Mouse (Mus musculus): ENCODE results near the gene Cpsf4l. TPM values are rescaled to one million over a fixed set of nuclear protein-coding genes. Genes with fewer than 3 reads are reported as not detected.

The Cpsf4l gene
- total RNA-seq, 2 experiments from 2014 or later: 0.35 TPM; not detected in 1

DNA sequence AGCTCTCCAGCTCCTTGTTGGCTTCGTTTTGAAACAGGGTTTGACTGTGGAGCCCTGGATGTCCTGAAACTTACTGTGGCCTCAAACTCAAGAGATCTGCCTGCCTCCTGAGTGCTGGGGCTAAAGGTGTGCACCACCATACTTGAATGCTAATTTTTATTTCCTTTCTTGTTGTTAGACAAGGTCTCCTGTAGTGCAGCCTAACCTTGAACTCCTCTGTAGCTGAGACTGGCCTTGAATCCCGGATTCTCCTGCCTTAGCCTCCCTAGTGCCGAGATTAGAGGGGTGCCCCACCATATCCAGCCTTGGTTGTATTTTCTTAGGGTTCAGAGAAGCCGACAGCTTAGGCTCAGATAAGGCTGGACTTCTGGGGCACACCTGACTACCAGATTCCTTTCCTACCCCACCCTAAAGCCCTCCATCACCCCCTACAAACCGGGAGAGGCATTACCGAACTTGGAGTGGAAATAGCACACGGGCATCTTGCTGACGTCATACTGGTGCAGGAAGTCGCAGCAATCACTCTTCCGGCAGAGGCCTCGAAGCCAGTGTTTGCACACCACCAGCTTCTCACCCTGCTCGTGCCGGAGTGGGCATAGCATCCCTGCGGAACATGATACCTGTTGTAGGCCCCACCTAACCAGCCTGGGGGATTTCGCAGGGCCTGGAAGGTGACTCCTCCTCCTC, 3.7 kb downstream of the Cpsf4l start:
- no peak for DNase-seq (ENCODE audit: low spot score in 2 of 2)

DNA sequence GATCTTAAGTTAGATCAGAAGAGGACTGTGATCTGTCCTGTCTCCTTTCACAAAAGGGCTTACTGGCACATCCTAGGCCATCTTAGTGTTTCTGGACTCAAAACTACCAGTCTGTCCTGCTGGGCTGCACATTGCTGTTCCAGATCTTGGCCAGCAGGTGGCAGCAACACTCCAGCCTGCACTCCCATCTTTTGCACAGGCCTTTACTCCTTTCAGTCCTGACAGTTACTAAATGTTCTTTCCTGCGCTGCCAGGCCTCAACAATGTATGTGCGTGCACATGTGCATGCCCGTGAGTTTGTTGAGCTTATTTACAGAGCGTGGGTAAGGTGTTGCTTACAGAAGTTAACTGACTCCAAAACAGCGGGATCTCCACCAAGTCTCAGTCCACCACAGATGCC, 6.1 kb downstream of the Cpsf4l start:
- DNase-seq (ENCODE audit: low spot score in 2 of 2): peak; percentile 75 to 81

DNA sequence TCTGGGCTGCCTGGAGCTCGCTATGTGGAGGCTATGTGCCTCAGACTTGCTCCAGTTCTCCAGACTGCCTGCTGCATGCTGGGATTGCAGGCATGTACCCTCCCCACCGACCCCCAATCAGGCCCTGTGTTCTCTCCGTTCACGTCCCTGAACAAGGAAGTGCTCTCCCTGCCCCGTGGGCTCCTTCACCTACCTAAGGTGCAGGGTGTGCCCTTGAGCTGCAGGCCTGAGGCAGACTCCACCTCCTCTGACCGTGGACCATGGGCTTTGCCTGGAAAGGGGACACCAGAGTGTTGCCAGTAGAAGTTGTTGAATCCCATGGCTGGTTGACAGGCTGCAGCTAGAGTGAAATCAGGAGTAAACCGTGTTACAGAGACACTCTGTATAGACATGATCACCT, 10.2 kb downstream of the Cpsf4l start:
- DNase-seq (ENCODE audit: low spot score in 2 of 2): no peak

DNA sequence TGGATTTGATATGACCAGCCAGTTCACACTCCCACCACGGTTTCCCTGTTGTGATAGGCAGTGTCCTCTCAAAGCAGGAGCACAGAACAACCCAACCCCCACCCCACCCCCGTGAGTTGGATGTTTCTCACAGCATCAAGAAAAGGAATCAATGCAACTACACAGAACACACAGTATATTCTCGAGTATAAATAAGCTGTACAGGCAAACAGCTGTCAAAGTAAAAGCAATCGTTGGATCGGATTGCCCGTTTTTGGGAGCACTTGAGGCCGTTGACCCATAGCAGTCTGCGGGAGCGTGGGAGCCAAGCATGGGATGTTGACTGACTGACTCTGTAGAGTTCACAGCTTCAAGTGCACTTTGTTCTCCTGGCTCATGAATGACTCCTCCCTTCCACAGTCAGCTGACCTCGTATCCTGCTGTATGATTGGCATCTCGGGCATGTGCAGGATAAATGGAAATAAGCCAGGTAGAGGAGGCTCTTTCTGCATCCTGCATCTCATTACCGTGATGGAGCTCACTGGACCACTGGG, 11.7 kb downstream of the Cpsf4l start:
- no peak for DNase-seq (ENCODE audit: low spot score in 2 of 2)

DNA sequence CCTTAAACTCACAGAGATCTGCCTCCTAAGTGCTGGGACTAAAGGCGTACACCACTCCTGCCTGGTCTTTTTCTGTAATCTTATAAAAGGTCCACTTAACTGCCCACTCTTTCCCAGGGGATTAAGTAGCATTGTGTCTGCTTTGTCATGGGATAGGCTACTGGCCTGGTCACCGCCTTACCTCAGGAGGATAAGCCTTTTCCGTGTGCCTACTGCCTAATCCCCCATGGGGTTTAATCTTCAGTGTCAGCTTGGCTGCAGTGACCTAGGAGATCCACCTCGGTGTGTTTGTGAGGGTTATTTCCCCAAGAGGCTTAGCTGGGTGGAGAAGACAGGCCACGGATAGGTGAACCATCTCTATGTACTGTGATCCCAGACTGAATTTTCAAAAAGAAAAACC, 12.2 kb downstream of the Cpsf4l start:
- DNase-seq (ENCODE audit: low spot score in 2 of 2): no peak

DNA sequence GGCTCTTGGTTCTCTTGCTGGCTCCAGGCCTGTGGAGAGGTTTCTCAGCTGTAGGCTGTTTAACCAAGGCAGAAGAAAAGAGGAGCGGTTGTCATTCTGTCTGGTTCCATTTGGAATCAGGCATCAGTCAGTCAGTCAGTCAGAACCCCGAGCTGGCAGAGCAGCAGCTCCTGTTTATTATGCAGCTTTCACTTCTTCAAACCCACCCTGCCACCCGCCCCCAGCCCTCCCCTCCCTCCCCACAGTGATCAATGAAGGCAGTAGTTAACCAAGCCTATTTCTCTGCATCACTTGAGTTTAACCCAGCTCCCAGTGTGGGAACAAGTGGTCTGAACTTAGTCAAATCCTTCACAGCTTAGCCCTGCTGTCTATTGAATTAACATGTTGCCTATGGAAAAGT, 18.0 kb downstream of the Cpsf4l start:
- no peak for DNase-seq (ENCODE audit: low spot score in 2 of 2)

DNA sequence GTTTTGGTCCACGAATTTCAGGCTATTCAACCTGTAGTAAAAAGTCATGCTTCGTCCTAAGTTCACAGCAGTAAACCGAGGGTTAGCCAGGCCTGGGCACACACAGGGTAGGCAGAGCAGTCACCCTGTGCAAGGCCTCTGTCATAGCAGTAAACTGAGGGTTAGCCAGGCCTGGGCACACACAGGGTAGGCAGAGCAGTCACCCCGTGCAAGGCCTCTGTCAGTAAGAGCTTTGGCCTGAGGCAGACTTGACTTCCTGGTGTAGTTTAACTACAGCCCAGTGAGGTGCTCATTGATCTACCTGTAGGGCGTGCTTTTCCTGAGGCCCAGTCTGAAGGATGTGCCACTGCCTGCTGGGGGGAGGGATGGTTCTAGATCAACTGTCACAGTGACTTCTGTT, 18.5 kb downstream of the Cpsf4l start:
- no peak for DNase-seq (ENCODE audit: low spot score in 2 of 2)

DNA sequence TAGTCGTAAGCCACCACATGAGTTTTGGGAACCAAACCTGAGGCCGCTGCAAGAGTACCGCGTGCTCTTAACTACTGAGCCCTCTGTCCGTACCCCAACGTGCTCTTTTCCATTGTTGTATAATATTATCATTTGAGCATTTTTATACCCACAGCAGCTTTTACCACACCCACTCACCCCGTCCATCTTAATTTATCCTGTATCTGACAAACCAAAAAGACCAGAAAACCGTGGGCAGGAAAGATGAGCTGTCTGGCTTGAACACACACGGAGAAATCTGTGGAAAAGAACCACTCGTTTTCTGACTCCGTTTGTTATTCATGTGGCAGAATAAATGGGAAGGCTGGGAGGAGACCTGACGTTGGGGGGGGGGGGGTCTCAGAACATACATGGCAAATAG, 19.3 kb downstream of the Cpsf4l start:
- DNase-seq (ENCODE audit: low spot score in 2 of 2): peak in 1 of 2 experiments; percentile 27

DNA sequence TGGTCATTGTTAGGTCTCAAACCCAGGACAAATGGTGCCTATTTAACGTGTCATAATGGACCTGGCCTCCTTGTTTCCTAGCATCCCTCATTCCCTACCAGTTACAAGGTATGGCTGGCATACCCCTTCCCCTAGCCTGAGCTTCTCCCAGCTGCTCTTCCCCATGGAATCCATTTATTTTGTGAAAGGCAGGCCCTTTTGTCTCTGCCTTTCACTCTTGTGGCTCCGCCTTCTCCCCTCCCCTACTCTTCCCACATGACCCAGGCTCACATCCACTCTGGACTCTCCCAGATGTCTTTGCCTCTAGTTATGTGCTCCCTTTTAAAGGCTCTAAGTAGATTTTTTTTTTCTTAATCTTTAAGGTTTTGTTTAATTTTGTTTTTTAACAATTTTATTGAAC, 22.8 kb downstream of the Cpsf4l start:
- DNase-seq (ENCODE audit: low spot score in 2 of 2): no peak

DNA sequence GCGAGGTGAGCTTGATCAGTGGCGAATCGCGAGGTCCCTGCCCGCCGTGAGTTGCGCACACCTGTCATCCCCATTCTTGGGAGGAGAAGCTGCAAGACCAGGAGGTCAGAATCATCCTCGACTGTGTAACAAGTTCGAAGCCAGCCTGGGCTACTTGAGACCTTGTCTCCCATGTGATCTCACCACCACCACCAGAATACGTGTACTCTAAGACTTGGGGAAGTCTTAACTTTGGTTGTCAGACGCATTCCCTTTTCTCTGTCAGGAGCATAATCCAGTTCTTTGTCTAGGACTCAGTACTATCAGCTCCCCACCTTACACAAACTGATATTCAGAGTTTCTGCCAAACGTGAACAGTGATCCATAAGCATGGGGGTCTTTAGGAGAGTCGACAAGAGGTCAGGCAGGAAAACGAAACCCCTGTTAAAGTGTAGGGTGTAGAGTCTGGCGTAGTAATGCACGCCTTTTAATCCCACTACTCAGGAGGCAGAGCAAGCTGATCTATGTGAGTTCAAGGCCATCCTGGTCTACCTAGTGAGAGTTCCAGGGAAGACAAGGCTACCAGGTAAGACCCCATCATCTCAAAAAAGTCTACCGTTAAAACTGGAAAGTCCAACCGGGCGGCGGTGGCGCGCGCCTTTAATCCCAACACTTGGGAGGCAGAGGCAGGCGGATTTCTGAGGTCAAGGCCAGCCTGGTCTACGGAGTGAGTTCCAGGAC, 24.9 kb downstream of the Cpsf4l start:
- no peak for DNase-seq (ENCODE audit: low spot score in 2 of 2)

DNA sequence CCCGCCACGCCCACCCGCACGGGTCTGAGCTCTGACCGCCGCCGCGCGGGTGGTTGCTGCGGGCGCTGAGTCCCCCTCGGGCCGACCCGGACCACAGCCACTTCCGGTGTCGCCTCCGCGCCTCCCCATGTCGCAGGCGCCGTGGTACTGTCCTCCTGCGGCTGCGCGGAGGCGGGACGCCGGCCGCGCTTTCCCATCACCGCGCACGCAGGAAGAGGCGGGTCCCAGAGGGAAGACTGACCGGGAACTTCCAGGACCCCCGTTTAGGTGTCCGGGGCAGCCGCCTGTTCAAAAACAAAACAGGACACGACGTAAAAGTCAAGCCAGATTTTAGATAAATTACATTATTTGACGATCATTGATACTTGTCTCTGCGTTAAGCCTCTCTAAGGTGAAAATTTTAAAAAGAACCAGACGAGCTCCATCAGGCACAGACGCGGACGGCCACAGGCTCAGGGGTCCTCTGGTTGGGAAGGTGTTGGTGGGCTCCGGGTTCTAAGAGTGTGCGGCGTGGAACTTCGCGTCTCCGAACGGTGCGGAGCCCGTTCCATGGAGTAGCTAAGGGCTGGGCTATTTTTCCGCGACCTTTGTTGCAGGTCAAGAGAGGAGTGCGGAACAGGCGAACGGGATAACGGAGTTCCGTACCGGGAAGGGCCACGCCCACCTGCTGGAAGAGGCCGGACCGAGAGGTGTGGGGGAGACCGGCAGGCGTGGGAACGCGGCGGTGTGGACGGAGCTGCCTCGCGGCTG, 25.7 kb downstream of the Cpsf4l start, which contains the start of the genes Fam104a and D11Wsu47e:
TSS of gene Fam104a (minus strand) at position 199 of the 750 bp plus-strand sequence.
TSS of gene D11Wsu47e (plus strand) at position 456 of the 750 bp plus-strand sequence.
- peak; percentile 95 to 96 for DNase-seq (ENCODE audit: low spot score in 2 of 2)

DNA sequence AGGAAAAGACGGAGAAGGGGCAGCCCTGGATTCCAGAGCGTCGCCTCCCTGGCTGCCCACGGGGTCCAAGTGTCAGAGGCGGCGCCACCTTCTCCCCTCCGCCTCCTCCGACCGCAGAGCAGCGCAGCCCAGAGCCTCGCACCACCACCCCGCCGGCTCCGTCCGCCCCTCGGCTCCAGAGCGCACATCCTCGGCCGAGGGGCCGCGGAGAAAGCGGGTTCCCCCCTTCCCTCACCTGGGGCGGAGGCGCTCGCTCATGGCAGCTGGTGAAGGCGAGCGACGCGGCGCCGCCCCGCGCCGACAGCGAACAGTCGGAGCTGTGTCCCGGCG, 26.2 kb downstream of the Cpsf4l start:
- no peak for DNase-seq (ENCODE audit: low spot score in 2 of 2)

DNA sequence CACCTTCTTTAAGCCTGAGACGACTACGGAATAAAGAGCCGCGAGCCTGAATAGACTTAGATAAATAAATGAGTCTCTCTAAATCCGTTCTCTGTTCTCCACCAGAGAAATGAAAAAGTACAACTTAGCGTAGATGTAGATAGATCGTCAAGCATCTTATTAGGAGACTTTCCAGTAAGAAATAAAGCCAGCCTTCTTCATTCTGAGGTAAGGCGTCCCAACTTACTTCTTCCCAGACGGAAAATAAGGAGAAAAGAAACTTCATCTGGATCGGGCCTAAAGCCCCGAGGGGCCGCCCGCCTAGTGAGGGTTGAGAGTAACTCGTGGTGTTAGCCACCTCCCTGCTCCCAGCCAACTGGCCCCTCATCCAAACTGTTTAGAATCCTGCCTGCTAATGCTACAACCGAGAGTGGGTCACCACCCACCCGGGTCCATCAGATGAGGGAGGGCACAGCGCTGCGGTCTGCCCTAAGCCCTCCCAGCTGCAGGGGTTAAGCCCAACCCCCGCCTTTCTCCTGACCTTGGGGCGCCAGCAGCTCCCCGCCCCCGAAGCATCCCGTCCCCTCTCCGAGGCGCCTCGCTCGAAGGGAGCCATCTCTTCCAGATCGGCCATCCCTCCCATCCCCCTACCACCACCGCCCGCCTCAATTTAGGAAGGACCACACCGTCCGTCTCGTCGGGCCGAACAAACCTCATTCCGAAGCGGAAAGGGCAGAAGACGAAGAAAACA, 26.8 kb downstream of the Cpsf4l start:
- no peak for DNase-seq (ENCODE audit: low spot score in 2 of 2)

DNA sequence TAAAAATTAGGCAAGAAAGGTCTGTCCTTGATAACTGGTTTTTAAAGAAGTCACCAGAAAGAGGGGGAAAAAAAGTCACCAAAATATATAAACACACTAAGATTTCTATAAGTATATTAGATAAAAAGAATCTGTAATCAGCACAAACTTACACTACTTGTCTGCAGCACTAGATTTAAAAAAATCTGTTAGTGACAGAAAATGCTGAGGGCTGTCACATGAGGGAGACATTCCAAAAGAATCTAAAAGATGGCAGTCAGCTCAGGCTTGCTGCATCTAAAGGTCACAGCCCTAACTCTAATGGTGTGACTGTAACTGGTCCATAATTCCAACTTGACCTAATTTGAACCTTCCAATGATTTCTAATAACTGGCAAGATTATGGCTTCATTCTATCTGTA, 27.8 kb downstream of the Cpsf4l start:
- no peak for DNase-seq (ENCODE audit: low spot score in 2 of 2)

DNA sequence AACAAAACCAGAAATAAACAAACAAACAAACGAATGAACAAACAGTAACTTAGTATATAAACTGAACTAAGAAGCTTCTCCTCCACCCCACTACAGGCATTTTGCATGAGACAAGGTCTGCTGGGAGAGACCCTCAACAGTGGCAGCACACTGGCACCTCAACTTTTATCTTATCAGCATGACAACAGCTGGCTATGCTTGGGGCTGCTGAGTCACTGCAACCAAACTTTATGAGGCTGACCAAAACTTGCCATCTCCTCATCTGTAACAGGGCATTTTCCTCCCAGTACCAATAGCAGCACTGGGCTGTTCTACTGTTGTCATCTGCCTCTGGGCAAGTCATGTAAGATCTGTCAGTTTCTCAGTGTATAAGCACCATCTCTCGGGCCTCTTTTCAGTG, 28.9 kb downstream of the Cpsf4l start:
- DNase-seq (ENCODE audit: low spot score in 2 of 2): no peak

DNA sequence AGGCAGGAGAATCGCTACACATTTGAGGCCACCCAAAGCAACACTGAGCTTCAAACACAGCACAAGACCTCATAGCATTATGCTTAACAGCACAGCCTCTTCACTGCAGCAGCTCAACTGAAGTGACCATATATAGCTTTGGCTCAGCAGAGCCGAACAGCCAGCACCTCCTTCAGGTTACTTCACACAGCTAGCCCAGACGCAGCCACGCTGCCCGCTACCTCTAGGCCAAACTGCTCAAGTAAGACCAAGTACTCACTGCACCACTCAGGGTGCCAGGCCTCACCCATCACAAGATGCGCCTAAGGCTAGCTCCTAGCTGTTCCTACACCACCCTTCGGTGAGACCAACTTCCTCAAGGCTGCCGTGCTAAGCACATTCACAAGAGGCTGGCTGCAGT, 31.4 kb downstream of the Cpsf4l start:
- DNase-seq (ENCODE audit: low spot score in 2 of 2): no peak

DNA sequence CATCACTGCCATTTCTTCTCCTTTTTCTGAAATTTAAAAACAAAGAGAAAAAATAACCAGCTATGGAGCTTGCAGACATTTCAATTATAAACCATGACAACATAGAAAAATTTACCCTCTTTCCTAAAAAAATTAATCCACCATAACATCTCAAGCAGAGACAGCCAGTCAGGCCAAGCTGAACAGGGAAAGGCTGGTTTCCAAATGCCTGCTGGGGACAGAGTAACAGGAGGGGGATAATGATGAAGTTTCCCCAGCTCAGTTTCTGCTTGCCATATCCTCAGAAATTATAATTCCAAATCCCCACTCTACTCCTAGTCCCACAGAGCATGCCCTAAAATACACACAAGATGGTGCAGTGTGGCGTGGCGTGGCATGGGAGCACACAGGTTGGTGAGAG, 32.4 kb downstream of the Cpsf4l start:
- no peak for DNase-seq (ENCODE audit: low spot score in 2 of 2)

DNA sequence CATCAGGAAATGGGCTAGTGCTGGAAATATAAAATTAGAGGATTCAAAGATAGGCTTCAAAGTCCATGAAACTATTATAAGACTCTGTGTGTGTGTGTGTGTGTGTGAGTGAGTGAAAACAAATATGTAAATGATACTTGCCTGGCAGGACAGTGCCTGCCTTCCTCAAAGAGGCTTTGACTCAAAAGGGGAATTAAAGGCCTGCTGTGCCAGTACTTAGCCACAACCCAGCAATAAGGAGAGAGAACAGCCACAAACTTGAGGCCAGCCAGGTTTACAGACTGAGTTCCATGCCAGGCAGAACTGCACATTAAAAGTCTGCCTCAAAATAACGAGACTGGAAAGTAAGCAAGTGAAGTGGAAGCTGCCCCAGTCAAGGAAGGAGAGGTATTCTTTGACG, 33.0 kb downstream of the Cpsf4l start:
- no peak for DNase-seq (ENCODE audit: low spot score in 2 of 2)

DNA sequence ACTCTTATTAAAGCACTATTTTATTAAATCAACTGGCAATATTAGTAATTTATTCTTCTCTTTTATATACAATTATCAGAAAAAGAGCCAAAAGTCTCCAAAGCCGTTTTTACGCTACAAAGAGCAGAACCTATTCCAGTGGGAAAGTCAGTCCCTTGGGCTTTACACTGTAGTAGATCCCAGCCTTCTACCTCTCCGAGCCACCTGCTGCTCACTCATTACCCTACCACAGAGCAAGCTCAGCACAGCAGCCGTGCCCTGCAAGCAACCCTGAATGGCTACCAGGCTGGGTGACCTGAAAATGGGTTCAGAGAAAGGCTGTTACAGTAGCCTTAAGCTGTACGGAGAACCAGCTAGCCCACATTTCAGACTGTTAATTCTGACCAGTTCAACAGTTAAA, 35.2 kb downstream of the Cpsf4l start:
- DNase-seq (ENCODE audit: low spot score in 2 of 2): no peak

DNA sequence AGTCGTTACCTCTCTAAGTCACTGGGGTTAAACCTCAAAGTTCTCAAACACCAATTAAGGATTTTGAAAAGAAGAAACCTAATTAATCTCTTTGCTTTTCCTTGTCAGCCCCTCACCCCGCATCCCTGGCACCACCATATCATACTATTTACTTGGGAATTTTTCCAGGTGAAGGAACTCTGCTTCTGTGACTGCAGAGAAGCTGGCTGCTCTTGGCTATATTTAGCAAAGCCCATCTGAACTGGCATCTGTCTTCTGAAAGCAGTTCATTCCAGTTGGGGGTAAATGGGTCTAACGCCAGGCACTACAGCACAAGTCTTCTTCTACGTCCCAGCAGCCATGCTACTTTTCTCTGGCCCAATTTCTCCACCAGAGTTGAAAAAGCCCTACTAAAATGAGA, 36.2 kb downstream of the Cpsf4l start:
- no peak for DNase-seq (ENCODE audit: low spot score in 2 of 2)

DNA sequence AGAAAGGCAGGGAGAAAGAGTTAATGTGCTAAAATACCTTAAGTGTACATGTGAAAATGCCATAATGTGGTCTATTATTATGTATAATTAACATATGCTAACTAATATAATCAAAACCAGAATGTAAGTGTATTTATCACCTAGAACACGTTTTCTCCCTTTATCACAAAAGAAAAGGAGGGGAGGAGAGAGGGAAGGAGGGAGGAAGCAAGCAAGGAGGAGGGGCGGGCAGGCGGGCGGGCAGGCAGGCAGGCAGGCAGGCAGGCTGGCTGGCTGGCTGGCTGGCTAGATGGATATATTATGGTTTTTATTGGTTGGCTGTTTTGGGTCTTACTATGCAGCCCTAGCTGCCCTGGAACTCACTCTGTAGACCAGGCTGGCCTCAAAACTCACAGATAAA, 40.1 kb downstream of the Cpsf4l start:
- DNase-seq (ENCODE audit: low spot score in 2 of 2): no peak
